Mouse (Mus musculus) MN1 (cell line): ENCODE data around the gene Fbxl13.

Source experiments
- DNase-seq: peaks from one replicate; pipeline ENCODE4 v3.0.0-alpha.2; 2016; ENCODE audit warnings: low spot score

Fbxl13 gene

DNA sequence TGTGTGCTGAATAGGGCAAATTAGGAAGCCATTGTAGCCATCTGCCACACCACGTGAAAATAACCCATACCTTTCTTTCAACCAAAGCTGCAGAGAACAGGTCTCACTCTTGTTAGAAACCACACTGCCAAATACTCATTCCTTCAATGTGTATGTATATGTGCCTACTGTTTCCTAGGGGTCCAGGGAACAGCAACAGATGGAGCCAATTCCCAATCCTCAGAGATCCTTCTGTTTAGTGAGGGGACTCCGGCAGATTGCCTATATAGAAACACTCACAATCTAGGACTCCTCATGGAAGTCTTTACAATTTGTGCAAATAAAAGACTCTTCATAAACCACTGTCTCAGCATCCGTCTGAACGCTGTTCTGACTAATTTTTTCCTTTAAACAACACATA is 127.2 kb downstream of the Fbxl13 start:
- DNase-seq = no peak

DNA sequence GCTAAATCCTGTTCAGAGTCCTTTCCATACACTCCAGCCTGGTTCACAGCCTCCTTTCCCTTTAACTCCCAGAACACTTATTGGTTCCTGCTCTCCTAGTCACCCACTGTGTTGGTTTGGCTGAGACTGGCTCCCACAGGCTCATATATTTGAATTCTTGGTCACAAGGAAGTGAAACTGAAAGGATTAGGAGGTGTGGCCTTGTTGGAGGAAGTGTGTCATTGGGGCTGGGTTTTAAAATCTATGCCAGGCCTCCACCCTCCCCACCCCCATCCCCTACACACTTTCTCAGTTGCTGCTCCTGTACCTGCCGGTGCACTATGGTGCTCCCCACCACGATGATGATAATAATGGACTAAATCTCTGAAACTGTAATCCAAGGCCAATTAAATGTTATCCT is 127.9 kb downstream of the Fbxl13 start:
- no peak for DNase-seq

DNA sequence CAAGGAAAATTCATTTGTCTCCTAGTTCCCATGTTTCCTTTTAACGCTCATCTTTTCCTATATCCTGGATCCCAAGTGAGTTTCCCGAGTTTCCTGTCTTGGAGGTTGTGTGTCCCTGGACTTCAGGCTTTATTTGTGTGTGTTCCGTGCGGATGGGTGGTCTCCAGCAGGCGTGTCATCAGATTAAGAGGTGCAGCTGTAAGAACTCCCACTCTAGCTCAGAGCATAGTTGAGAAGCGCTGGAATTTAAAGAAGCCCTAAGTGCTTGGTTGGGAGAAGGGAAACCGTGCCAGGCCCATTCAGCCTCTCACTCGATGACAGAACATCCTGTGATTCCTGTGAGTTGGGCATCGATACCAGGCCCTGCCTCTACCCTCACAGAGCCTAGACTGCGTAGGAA is 132.1 kb downstream of the Fbxl13 start:
- no peak for DNase-seq

DNA sequence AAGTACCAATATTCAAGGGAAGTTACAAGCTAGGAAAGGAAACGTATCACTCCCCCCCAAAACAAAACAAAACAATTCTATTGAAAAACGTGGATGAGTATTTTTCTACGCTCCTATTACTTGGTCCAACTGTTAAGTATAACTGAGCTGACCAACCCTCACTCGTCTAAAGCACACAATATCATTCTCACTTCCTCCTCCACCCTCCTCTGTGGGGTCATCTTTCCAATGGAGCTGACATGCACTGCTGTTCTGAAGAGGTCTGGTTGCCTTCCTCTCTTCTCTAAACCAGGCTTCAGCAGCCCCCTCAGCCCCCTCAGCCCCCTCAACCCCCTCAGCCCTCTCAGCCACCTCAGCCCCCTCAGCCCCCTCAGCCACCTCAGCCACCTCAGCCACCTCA is 135.6 kb downstream of the Fbxl13 start:
- no peak for DNase-seq

DNA sequence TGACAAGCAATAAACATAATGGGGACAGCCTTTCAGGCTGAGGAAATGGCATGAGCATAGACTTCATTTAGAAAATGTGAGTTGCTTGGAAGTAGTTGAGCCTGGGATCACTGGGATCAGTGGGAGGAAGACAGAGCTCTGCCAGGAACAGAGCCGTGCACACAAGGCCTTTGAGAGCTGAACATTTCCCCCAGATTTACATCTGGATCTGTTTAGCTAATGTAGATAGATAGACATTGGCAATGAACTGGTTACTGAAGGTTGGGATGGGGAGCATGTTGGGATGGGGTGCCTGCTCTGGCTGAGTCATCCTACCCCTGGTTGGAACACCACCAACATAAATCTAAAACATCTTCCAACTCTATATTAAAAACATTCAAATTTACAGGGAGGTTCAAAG is 138.5 kb downstream of the Fbxl13 start:
- DNase-seq = no peak

DNA sequence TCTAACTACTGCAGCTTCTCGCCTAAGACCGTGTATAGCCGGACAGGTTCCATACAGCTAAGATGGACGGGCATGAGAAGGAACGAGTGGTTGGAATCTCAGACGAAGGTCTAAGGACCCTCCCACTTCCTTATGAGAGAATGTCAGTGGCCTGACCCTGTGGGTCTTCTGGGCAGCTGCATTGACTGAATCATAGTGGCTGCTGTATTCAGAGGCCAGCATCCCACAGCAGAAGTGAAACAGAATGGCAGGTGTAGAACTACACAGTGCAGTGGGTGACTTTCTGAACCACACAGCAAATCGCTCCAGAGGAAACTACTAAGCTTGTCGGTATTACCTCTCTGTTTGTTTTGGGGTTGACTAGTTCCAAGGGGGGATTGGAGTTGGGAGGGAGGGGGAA is 140.3 kb downstream of the Fbxl13 start:
- no peak for DNase-seq

DNA sequence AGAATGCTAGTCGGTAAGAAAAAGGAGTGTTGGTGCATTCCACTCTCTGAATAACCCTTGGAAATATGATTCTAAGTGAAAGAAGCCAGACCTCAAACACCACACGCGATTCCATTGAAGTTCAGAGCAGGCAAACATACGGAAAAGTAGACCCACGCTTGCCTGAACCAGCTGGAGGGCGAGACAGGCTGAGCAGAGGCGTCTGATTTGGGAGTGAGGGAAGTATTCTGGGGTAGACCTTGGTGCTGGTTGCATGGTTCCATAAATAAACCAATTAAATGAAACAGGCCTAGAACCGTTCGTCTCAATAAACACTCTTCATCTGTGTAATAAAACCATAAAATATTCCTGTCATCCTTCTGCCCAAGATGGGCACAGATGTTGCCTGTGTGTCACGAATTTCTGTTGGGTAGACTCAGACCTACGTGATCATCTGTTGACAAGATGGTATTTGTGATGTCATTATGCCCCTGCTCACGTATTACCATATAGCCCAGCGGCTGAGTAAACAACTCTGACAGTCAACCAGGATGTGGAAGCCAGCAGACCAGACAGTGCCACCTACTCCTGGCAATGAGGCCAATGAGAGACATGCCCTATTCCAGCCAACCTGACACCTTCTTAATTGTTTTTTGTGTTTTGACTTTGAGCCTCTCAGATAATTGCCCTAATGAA is 142.4 kb downstream of the Fbxl13 start:
- no peak for DNase-seq

DNA sequence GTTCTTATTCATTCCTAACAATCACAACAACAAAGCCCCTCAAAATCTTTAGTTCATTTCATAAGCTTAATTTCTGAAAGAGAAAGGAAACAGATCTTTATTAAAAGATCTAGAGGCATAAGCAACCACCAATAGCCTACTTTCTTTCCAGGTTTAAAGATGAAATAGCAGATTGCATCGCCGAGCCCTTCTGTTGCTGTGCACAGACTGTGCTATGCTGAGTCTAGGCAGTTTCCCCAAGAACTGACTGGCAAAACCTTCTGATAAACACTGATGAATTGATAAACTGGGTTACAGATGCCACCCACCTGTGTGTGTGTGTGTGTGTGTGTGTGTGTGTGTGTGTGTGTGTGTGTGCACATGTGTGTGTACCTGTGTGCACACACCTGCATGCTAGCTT is 144.5 kb downstream of the Fbxl13 start:
- no peak for DNase-seq

DNA sequence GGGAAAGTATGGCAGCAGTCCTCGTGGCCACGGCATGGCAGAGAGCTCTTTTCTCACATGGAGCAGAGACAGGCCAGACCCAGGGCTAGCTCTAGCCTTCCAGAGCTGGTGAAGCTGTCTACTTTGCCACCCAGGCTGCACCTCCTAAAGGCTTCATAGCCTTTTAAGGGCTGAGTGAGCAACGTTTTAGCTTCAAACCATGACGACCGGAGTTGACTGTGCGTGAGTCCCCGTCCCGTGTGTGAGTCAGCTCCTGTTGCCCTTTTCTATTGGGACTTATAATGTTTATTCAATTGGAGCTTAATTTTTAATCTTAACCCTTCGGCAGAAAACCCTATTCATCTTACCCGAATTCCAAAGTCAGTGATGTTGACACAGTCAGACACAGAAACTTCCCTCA is 145.3 kb downstream of the Fbxl13 start:
- DNase-seq = no peak

DNA sequence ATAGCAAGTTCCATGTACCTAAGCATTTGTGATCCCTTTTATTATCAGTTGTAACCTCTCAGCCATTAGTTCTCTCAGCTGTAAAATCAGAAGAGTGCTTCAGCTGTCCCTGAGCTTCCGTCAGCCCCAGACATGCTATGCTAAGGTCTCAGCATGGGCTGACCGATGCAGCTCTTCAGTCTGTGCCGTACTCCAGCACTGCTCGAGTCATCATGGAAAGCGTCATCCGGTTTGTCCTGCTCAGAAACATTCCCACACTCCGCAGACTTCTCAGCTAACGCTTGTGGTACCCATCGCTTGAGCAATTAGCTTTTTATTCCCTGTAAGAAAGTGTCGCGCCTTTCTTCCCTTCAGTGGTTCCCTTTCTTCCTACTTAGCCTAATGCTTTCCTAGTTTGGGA is 146.5 kb downstream of the Fbxl13 start:
- no peak for DNase-seq

DNA sequence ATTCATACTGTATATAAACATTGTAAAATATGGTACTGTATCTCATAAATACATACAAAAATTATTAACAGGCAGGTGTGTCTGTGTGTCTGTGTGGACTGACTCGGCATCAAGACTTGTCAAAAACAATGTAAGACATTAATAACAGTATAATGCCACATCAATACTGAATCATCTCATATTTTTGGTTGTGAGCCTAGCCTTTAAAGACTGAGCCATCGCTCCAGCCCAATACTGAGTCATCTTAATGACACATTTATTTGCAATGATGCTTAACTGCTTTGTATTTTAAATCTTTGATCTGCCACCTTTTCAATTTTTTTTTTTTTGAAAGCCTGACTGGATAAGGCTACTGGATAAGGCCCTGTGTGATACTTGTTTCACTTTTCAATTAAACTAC is 146.9 kb downstream of the Fbxl13 start:
- no peak for DNase-seq

DNA sequence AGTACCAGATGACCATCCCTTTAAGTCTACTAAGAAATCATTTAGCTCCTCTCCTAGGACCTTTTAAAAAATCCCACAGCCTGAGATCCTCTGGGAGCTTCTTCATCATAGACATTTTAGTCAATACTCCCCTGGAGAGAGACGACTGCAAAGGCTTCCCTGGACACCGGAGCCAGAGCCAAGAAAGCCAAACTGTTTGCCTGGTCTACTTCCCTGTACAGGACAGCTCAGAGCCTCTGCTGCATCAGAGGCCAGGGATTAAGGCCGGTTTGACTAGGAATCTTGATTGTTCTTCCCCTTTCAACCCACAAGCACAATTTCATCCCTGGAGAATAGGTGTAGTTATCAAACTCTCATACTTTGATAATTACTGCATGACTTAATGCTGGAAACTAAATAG is 148.6 kb downstream of the Fbxl13 start:
- no peak for DNase-seq

DNA sequence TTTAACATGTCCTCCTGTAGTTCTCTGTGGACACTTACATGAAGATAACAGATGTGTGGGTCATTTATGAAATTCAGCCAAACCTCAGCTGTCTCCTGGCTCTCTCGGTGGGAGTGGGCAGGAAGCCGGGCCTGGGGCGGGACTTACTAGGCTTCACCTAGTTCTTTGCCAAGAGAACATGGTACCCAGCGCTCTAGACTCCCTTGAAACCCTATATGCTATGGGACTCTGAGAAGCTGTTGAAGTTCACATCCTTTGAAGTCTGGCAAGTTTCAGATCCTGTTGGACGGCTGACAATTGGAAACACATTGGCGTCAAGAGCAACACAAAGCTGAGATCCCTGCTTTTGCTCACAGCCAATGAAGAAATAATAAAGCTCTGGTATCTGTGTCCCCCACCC is 149.1 kb downstream of the Fbxl13 start:
- DNase-seq = no peak

DNA sequence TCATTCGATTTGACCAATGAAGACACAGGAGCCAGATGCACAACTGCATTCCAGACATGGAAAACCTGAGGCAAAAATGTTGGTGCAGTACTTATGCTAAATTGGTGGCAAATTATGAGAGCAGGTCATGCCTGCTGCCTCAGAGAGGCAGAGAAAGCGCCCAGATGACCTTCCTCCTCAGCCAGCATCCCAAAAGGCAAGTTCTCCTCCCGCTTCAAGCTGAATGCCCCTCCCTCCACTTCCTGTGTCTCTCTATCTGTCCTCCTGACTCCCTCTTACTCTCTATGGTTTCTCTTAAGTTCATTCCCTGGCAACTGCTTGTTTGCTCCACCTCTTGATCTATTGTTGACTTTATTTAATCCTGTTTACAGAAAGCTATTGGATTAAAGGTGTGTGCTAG is 150.7 kb downstream of the Fbxl13 start:
- DNase-seq = no peak

DNA sequence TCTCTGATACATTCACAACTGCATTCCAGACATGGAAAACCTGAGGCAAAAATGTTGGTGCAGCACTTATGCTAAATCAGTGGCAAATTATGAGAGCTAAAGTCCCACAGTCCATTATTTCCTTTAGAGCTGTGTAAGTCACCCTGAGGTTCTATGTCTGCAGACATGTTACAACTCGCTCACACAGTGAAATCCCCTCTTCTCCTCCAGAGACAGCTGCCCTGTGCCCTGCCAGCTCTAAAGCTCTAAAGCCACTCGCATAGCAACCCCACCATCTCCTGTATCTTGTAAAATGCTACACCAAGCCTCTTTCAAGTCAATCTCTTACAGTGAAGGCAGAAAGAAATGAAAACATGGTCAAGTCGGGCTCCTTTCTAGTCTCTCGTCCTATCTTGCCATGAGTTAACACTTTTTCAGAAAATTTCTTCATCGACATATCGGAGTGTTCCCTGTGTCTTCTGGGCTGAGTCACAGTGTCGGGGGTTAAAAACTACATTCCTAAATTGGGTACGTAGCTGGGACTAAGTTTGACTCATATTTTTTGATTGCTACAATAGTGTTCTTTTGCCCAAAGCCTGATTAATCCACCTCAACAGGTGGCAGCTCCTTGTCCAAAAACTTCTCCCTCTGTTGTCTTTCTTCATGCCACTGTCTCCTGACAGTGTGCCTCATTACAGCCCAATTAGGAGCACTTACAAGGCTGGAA is 152.0 kb downstream of the Fbxl13 start:
- DNase-seq = no peak

DNA sequence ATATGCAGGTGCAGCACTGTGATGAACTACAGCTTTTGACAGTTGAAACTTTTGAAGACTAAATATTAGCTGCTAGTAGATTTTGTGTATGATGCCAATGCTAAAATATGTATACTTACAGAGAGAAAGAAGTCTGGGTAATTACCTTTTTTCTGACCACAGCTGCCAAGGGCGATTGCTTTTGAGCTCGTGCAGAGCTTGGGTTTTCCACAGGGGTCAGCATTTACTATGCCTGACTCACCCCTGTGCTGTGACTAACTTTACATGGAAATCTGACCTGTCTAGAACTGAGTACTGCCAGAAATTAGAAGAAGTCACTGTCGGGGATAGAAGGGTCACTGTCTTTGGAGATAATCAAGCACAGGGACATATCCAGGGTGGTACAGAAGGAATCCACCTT is 153.2 kb downstream of the Fbxl13 start:
- no peak for DNase-seq

DNA sequence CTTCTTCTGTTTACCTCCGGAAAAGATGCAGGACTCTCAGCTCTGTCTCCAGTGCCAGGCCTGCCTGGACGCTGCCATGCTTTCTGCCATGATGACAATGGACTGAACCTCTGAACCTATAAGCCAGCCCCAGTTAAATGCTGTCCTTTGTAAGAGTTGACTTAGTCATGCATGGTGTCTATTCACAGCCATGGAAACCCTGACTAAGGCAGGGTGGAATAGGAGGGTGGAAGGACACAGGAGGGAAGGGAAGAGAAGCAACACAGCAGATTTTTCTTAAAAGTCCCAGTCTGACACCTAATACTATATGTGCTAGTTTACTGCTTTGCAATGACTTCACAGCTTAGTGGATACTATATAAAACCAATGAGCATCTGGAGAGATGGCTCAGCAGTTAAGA is 154.0 kb downstream of the Fbxl13 start:
- no peak for DNase-seq

DNA sequence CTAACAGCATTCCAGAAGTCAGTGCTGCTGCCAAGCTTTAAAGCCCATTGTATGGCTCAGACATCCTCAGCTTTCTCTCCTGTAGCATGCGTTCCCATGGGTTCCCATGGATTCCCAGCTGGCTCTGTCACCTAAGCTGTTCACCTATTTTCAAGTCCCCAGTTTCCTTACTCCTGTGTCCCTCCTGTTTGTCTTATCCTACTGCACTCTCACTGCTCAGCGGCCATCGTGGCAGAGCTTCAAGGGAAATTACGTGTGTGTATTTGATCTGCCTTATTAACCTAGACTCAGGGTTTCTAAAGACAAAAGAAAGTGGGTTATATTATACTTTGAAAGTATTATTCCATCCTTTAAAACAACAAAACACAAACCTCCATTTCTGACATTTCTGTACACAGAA is 156.3 kb downstream of the Fbxl13 start:
- DNase-seq = no peak

DNA sequence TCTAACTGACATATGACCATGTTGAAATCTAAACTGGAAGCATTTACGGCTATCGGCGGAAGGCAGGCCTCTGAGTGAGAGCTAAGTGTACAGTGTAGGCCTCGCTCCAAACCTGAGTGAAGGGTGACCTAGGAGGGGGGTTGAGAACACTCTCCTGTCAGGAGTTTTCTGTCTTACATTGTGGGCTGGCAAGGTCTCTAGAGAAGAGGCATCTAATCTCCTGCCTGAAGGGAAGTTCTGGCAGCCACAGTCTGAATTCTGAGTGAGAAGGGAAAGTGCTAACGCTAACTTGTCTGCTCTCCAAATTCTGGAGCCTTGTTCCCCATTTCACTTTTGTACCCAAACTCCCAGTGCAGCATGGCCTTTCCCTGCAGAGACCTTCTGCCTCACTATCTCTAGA is 156.9 kb downstream of the Fbxl13 start:
- DNase-seq = no peak

DNA sequence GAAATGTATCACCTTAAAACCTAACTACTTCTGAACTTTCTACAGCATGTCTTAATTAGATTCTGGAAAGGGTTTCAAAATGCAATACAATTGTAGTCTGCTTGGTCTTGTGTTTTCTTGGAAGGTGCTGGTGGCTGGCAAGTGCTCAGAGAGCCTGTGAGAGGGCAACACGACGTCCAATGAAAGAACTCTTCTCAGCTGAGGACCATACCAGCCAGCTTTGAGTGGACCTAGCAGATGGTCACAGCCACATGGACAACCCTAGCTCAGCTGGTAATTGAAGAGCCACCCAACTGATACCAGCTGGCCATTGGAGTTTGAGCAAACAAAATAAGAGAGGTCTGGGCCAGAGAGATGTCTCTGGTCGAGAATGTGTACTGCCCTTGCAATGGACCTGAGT is 157.7 kb downstream of the Fbxl13 start:
- DNase-seq = no peak

DNA sequence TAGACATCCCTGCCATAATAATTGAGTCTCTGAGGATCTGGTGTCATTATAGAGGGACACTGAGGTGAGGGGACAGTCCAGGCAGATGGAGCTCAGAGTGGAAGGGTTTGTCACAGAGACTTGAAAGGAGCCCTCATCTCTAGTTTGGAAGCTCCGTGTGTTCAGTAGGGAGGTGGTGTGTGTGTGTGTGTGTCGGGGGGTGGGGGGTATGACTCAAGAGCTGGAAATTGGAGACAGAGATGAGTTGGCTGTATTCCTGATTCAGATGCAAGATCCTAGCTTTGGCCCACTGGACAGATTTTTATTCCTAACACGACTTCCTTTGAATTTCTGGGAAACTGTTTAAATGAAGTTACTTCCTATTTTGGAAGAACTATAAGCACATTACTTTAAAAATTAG is 158.1 kb downstream of the Fbxl13 start:
- DNase-seq = no peak

DNA sequence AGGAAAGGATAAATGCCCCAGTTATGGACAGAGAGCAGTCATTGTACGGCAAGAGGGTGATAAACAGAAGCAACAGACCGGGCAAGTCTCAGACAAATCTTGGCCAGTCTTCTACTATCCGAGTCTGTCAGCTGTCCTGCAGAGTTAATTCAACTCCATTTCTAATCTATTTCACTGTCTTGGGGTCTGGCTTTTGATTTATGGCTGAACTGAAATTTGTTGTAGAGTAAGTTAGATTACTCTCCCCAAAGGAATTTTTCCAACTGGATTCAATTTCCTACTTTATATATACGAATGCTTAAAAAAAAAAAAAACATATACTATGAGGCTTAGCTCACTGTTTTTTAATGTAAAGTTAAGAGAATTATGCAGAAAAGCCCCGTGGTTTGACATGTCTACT is 158.6 kb downstream of the Fbxl13 start:
- no peak for DNase-seq

DNA sequence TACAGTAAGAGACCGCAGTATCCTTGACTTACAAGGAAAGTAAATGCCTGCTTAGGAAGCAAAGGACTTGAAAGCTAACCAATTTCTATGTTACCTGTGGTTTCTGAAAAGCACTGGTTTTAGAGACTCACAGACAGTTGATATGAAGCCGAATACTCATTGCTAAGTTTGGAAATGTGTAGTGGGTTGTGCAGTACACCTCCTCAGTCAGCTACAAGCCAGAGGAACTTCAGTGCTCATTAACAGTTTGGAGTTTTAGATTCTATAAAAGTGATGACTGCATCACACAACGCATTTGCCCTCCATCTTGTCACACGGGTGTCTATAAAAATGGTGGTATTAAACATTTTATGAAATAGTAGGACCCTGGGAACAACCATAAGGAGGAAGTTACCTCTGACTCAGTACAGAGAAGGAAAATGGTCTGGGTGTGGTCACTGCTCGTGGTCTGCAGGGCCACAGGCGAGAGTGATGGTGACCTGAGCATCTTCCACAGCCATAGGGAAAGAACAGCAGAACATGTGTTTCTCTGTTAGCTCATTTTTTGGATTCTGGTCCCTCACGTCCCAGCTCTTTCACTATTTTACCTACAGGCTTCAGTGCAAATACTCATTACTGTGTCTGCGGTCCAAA is 160.1 kb downstream of the Fbxl13 start:
- no peak for DNase-seq

DNA sequence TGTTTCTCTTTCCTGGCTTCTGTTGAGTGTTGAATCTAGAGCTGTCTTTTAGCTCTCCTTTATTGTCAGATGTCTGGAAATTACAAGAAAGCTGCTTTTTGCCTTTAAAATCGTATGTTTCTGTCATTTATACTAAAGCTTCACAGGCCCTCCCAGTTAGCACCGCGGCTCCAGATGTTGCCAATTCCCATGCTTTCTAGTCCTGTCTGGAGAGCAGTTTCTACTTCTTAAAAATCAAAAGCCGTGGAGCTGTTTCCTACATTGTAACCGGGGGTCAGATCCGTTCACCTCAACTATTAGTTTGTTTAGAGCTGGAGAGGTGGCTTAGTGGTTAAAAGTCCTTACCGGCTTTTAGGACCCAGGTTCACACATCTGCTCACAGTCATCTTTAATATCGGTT is 162.2 kb downstream of the Fbxl13 start:
- DNase-seq = no peak
